Mouse (Mus musculus) MEL (cell line): ENCODE measurements around the gene Tnfaip1. TPM values are rescaled to one million over a fixed set of nuclear protein-coding genes. Genes with fewer than 3 reads are reported as not detected.

Experiments used
- DNase-seq: peaks from one replicate; pipeline ENCODE4 v3.0.0; 2011; ENCODE audit warnings: low read depth, low spot score
- H3K27ac ChIP-seq: 2 replicates; pipeline ENCODE4 v1.5.1; 2012; ENCODE audit warnings: low read depth, mild to moderate bottlenecking, control low read depth, low read length, moderate library complexity; ENCODE audit not compliant: control insufficient read depth
- H3K27me3 ChIP-seq, 2 experiments: fragments of 150-350 bp in 1 of 2; sonication (generic) in 1 of 2; 2 replicates each; pipeline ENCODE4 v1.6.1; 2012; ENCODE audit warnings: low read length in 2 of 2, mild to moderate bottlenecking in 2 of 2, improper control_type of control experiment in 1 of 2, moderate library complexity in 1 of 2; ENCODE audit not compliant: insufficient read depth in 2 of 2, control insufficient read depth in 1 of 2
- H3K36me3 ChIP-seq, 2 experiments: 2 replicates each; pipeline ENCODE4 v1.6.1; 2012 to 2014; ENCODE audit warnings: low read length in 2 of 2, improper control_type of control experiment in 1 of 2, inconsistent platforms in 1 of 2, mild to moderate bottlenecking in 1 of 2; ENCODE audit not compliant: insufficient read depth in 2 of 2, control insufficient read depth in 1 of 2
- H3K4me1 ChIP-seq, 2 experiments: fragments of 150-350 bp in 1 of 2; sonication (generic) in 1 of 2; 2 replicates each; pipeline ENCODE4 v1.6.1; 2012; ENCODE audit warnings: low read length in 2 of 2, improper control_type of control experiment in 1 of 2, mild to moderate bottlenecking in 1 of 2; ENCODE audit not compliant: insufficient read depth in 2 of 2, control insufficient read depth in 1 of 2
- H3K4me3 ChIP-seq, 2 experiments: fragments of 150-350 bp in 1 of 2; sonication (generic) in 1 of 2; 2 replicates each; pipeline ENCODE4 v1.5.1; 2012; ENCODE audit warnings: low read depth in 2 of 2, low read length in 2 of 2, mild to moderate bottlenecking in 2 of 2, moderate library complexity in 2 of 2, control low read depth in 1 of 2, improper control_type of control experiment in 1 of 2; ENCODE audit not compliant: control insufficient read depth in 1 of 2, insufficient read depth in 1 of 2
- H3K79me2 ChIP-seq: 2 replicates; pipeline ENCODE4 v1.6.1; 2012; ENCODE audit warnings: mild to moderate bottlenecking, low read length, moderate library complexity; ENCODE audit not compliant: control insufficient read depth, poor library complexity, insufficient read depth
- H3K9ac ChIP-seq: 2 replicates; pipeline ENCODE4 v1.6.1; 2012; ENCODE audit warnings: low read depth, mild to moderate bottlenecking, control low read depth, low read length, moderate library complexity; ENCODE audit not compliant: control insufficient read depth, poor library complexity, severe bottlenecking
- H3K9me3 ChIP-seq: fragments of 150-350 bp; sonication (generic); replicated peaks from 2 replicates; pipeline ENCODE4 v1.6.1; 2012; ENCODE audit warnings: mild to moderate bottlenecking, low read length, improper control_type of control experiment, moderate library complexity; ENCODE audit not compliant: insufficient read depth
- BHLHE40 ChIP-seq: IDR thresholded peaks from 2 replicates; pipeline ENCODE4 v1.6.1; 2012; ENCODE audit warnings: low read depth, mild to moderate bottlenecking, inconsistent platforms, low read length, improper control_type of control experiment, borderline replicate concordance
- CHD1 ChIP-seq: IDR thresholded peaks from 2 replicates; pipeline ENCODE4 v1.6.1; 2012; ENCODE audit warnings: low read depth, mild to moderate bottlenecking, inconsistent platforms, low read length, improper control_type of control experiment
- E2F4 ChIP-seq: IDR thresholded peaks from 2 replicates; pipeline ENCODE4 v1.6.1; 2011; ENCODE audit warnings: low read depth, low read length, improper control_type of control experiment, borderline replicate concordance
- EP300 ChIP-seq, 2 experiments: IDR thresholded peaks; 2 replicates each; pipeline ENCODE4 v1.6.1; 2011; ENCODE audit warnings: improper control_type of control experiment in 2 of 2, low read length in 2 of 2, low read depth in 1 of 2, mild to moderate bottlenecking in 1 of 2
- GATA1 ChIP-seq: IDR thresholded peaks from 2 replicates; pipeline ENCODE4 v1.6.1; 2011; ENCODE audit warnings: low read depth, low read length, improper control_type of control experiment
- HCFC1 ChIP-seq: IDR thresholded peaks from 2 replicates; pipeline ENCODE4 v1.6.1; 2012; ENCODE audit warnings: low read depth, mild to moderate bottlenecking, inconsistent platforms, low read length, improper control_type of control experiment, moderate library complexity
- MAX ChIP-seq: IDR thresholded peaks from 2 replicates; pipeline ENCODE4 v1.6.1; 2011; ENCODE audit warnings: low read length, improper control_type of control experiment
- MXI1 ChIP-seq: IDR thresholded peaks from 2 replicates; pipeline ENCODE4 v1.6.1; 2011; ENCODE audit warnings: mild to moderate bottlenecking, low read depth, low read length, improper control_type of control experiment
- MYB ChIP-seq: IDR thresholded peaks from 2 replicates; pipeline ENCODE4 v1.6.1; 2011; ENCODE audit warnings: mild to moderate bottlenecking, low read depth, low read length, improper control_type of control experiment
- POLR2A ChIP-seq, 2 experiments: IDR thresholded peaks; 2 replicates each; pipeline ENCODE4 v1.6.1; 2011 to 2012; ENCODE audit warnings: low read length in 2 of 2, mild to moderate bottlenecking in 2 of 2, control low read depth in 1 of 2, improper control_type of control experiment in 1 of 2, low read depth in 1 of 2, moderate library complexity in 1 of 2; ENCODE audit not compliant: control insufficient read depth in 1 of 2, insufficient read depth in 1 of 2, poor library complexity in 1 of 2
- POLR2AphosphoS2 ChIP-seq: IDR thresholded peaks from 2 replicates; pipeline ENCODE4 v1.6.1; 2011; ENCODE audit warnings: low read length, improper control_type of control experiment
- POLR2AphosphoS5 ChIP-seq: IDR thresholded peaks from 2 replicates; pipeline ENCODE4 v1.6.1; 2012; ENCODE audit warnings: low read depth, borderline replicate concordance, mild to moderate bottlenecking, inconsistent platforms, low read length, moderate library complexity, mixed read lengths
- RCOR1 ChIP-seq: IDR thresholded peaks from 2 replicates; pipeline ENCODE4 v1.6.1; 2012; ENCODE audit warnings: low read depth, mild to moderate bottlenecking, inconsistent platforms, low read length, improper control_type of control experiment
- TAL1 ChIP-seq: IDR thresholded peaks from 2 replicates; pipeline ENCODE4 v1.6.1; 2012; ENCODE audit warnings: mild to moderate bottlenecking, inconsistent platforms, low read length, moderate library complexity, mixed read lengths
- TCF12 ChIP-seq: IDR thresholded peaks from 2 replicates; pipeline ENCODE4 v1.6.1; 2014; ENCODE audit warnings: low read depth, mild to moderate bottlenecking, inconsistent platforms, low read length, improper control_type of control experiment, moderate library complexity
- ZKSCAN1 ChIP-seq: IDR thresholded peaks from 2 replicates; pipeline ENCODE4 v1.6.1; 2012; ENCODE audit warnings: low read depth, mild to moderate bottlenecking, inconsistent platforms, low read length, improper control_type of control experiment, moderate library complexity
- ZNF384 ChIP-seq: IDR thresholded peaks from 2 replicates; pipeline ENCODE4 v1.6.1; 2012; ENCODE audit warnings: low read depth, mild to moderate bottlenecking, inconsistent platforms, low read length, improper control_type of control experiment
- polyA plus RNA-seq, 2 experiments: library from polyadenylated mRNA; stranded (reverse) in 1 of 2; unstranded in 1 of 2; fragments of >175 nt in 1 of 2; fragments of >200 nt in 1 of 2; gene quantifications; 2 replicates each; pipeline versions ENCODE4 v1.2.1 to v1.2.4; 2012; ENCODE audit warnings: low replicate concordance in 2 of 2, low read depth in 1 of 2; ENCODE audit not compliant: insufficient read length in 2 of 2, insufficient read depth in 1 of 2, missing spikeins in 1 of 2
- total RNA-seq: library from RNA; depleted of rRNA; stranded (reverse); fragments of 300-350 nt; gene quantifications from 2 replicates; pipeline ENCODE4 v1.2.3, GENCODE M21; 2012

The Tnfaip1 gene
- total and polyA plus RNA-seq, 3 experiments: 3.9 to 7.4 TPM; not detected in 1

DNA sequence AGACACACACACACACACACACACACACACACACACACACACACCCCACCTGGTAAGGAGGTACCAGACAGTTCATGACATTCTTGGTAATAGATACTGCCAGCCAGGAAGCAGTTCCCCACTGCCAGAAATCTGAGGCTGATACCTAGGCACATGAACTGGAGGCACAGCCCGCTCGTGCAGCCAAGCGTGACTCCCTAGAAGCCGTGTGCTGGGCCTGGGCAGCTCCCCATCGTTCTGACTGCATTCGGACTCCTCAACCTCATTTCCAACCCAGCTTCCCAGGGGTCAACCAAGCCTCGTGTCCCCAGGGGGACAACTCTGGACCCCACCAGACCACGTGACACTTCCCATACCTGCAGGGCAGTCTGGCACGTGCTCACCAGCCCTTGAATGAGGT lies 7.4 kb downstream of the Tnfaip1 start:
- no peak for DNase-seq
- no peak overlapping the region for H3K27ac ChIP-seq
- H3K4me1 ChIP-seq: no peaks in the 10 kb centered on the region
- H3K9ac ChIP-seq: no peak overlapping the region
- no peaks in the 10 kb centered on the region; a peak in 2 of 4 replicates for H3K36me3 ChIP-seq
- no peak for TF ChIP-seq HCFC1
- H3K79me2 ChIP-seq: no peaks in the 10 kb centered on the region
- no peaks in the 10 kb centered on the region for H3K9me3 ChIP-seq
- no peak overlapping the region for H3K4me3 ChIP-seq
- H3K27me3 ChIP-seq: no peaks in the 10 kb centered on the region

GRCm38 (mm10) chr11:78524838-78525237 lies 11.3 kb downstream of the Tnfaip1 start:
- Histone ChIP-seq H3K4me3 (no peak overlapping the region), H3K9ac (no peak overlapping the region), H3K9me3 (no peaks in the 10 kb centered on the region), H3K79me2 (no peaks in the 10 kb centered on the region), H3K27me3 (no peaks in the 10 kb centered on the region), H3K36me3 (peaks cover 0 to 4% of the 10 kb centered on the region in 2 experiments; a peak in 2 of 4 replicates), H3K4me1 (no peaks in the 10 kb centered on the region), H3K27ac (no peak overlapping the region)
- DNase-seq: no peak
- TF ChIP-seq EP300 (IDR thresholded peaks at IDR 0.05; ENCODE audit: low read depth in 1 of 2, low read length in 2 of 2) (no peak), MAX (no peak), POLR2AphosphoS2 (no peak), ZKSCAN1 (no peak), MYB (no peak), TAL1 (no peak), MXI1 (no peak), HCFC1 (no peak), CHD1 (no peak), RCOR1 (no peak), POLR2AphosphoS5 (no peak), ZNF384 (no peak), BHLHE40 (no peak), TCF12 (no peak), GATA1 (no peak)

GRCm38 (mm10) chr11:78523241-78523955 lies 12.7 kb downstream of the Tnfaip1 start:
- Histone ChIP-seq H3K4me3 (no peak overlapping the region), H3K9ac (no peak overlapping the region), H3K27me3 (no peaks in the 10 kb centered on the region), H3K36me3 (peaks cover 0 to 6% of the 10 kb centered on the region in 2 experiments; a peak in 2 of 4 replicates), H3K4me1 (no peaks in the 10 kb centered on the region), H3K27ac (no peak overlapping the region), H3K79me2 (no peaks in the 10 kb centered on the region), H3K9me3 (no peaks in the 10 kb centered on the region)
- TF ChIP-seq MAX: no peak
- 0 out of 4 replicates have a peak, but pooled peaks of 1 of the 2 experiments have one; percentile 18 for TF ChIP-seq POLR2A (IDR thresholded peaks at IDR 0.05; ENCODE audit: control insufficient read depth in 1 of 2, insufficient read depth in 1 of 2, low read depth in 1 of 2, low read length in 2 of 2, poor library complexity in 1 of 2)
- no peak for TF ChIP-seq E2F4
- no peak for DNase-seq
